Mouse (Mus musculus) hindbrain, postnatal 0 days (tissue): ENCODE data around the gene Dip2b. TPM values are rescaled to one million over a fixed set of nuclear protein-coding genes. Genes with fewer than 3 reads are reported as not detected.

Source experiments
- ATAC-seq: fragments of 200-750 bp; cut with Nextera tagmentation; 2 replicates; pipeline ENCODE4 v1.8.0; 2017; ENCODE audit warnings: mild to moderate bottlenecking, moderate TSS enrichment, moderate library complexity
- DNase-seq: peaks from one replicate; pipeline ENCODE4 v3.0.0-alpha.2; 2015; ENCODE audit warnings: low spot score
- H3K27ac ChIP-seq: fragments of 300-500 bp; sonication (generic); 2 replicates; pipeline ENCODE4 v1.5.1; 2014; ENCODE audit warnings: mild to moderate bottlenecking
- H3K27me3 ChIP-seq: fragments of 300-500 bp; sonication (generic); 2 replicates; pipeline ENCODE4 v1.6.1; 2014; ENCODE audit warnings: low read length, mixed read lengths; ENCODE audit not compliant: insufficient read depth
- H3K36me3 ChIP-seq: fragments of 300-500 bp; sonication (generic); 2 replicates; pipeline ENCODE4 v1.6.1; 2014; ENCODE audit warnings: low read length, mixed read lengths; ENCODE audit not compliant: insufficient read depth
- H3K4me1 ChIP-seq: fragments of 300-500 bp; sonication (generic); 2 replicates; pipeline ENCODE4 v1.6.1; 2014; ENCODE audit warnings: antibody characterized with exemption, low read length, mixed read lengths; ENCODE audit not compliant: insufficient read depth
- H3K4me2 ChIP-seq: fragments of 300-500 bp; sonication (generic); 2 replicates; pipeline ENCODE4 v1.6.1; 2014; ENCODE audit warnings: low read depth, mild to moderate bottlenecking, low read length, moderate library complexity, mixed read lengths
- H3K4me3 ChIP-seq: fragments of 300-500 bp; sonication (generic); 2 replicates; pipeline ENCODE4 v1.5.1; 2014; ENCODE audit warnings: low read length
- H3K9ac ChIP-seq: fragments of 300-500 bp; sonication (generic); replicated peaks from 2 replicates; pipeline ENCODE4 v1.6.1; 2014; ENCODE audit warnings: mild to moderate bottlenecking, low read length, moderate library complexity, mixed read lengths
- H3K9me3 ChIP-seq: fragments of 300-500 bp; sonication (generic); 2 replicates; pipeline ENCODE4 v1.6.1; 2016; ENCODE audit warnings: low read length, mixed read lengths
- CTCF ChIP-seq: IDR thresholded peaks from 2 replicates; pipeline ENCODE4 v1.5.1; 2016; ENCODE audit warnings: antibody characterized with exemption, control low read depth, low read depth
- whole genome bisulfite sequencing: fragments of 180-500 bp; shearing (Covaris S2); extraction: QIAGEN DNeasy Blood & Tissue Kit; methylation state at CpG from one replicate; pipeline ENCODE4 v1.1.7; 2014; 5-methylcytosine and 5-hydroxymethylcytosine counted together
- polyA plus RNA-seq: library from polyadenylated mRNA; unstranded; fragments of >200 nt; fragmentation: Nextera tagmentation; extraction: Ambion mirVana; gene quantifications from 2 replicates; pipeline ENCODE4 v1.2.1, GENCODE M21; 2015
- total RNA-seq: library from RNA; depleted of rRNA; stranded (reverse); fragments of >200 nt; gene quantifications from 2 replicates; pipeline ENCODE4 v1.2.3, GENCODE M21; 2014

Dip2b gene
- total and polyA plus RNA-seq, 2 experiments from 2014 or later, result 11.9 to 44.7 TPM

DNA sequence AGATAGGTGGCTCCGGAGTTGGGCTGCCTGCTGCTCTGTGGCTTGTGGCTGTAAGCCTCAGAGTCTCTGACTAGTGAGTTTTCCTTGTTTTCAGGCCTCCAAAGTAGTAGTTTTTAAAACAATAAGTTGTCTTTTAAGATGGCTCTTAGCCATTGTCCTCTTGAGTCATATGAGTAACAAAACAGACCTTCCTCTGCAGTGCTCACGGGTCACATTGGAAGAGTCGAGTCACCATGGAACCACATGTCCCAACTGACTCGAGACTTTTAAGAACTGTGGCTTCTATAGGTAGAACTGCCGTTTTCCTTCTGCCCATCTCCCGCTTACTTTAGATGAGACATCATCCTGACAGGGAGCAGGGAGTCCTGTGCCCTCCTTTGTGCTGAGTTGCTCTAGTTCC lies 198.5 kb downstream of the Dip2b start:
- WGBS, result 88% methylated on average over 6 of the region's 6 CpGs
- Histone ChIP-seq H3K4me3 (no peak overlapping the region), H3K4me1 (no peaks in the 10 kb centered on the region), H3K9me3 (no peaks in the 10 kb centered on the region), H3K9ac (no peak overlapping the region), H3K27me3 (no peaks in the 10 kb centered on the region), H3K4me2 (no peak overlapping the region), H3K27ac (no peak overlapping the region), H3K36me3 (peaks cover 16% of the 10 kb centered on the region; the same call in 1 of the 2 replicates)
- no peak for ATAC-seq
- no peak for TF ChIP-seq CTCF
- DNase-seq, result no peak

DNA sequence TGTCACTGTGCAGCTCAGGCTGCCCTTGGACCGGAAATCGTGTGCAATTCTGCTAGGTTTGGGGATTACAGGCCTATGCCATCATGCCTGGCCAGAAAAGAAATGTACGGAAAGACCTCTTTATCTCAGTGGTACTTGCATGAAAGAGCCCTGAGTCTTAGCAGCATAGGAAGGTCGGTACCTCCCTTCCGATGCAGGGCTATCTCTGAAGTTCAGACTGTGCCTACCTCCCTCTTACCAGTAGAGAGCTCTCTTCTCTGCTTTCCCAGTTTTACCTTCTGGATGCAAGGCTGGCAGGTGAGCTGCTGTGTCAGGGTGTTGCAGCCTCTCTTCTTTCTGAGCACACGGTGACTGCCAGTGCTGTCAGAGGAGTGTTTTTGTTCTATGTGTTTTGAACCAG lies 203.3 kb downstream of the Dip2b start:
- 91% methylated on average over 6 of the region's 6 CpGs for WGBS
- ATAC-seq, result no peak
- H3K36me3 ChIP-seq, result peaks cover 15% of the 10 kb centered on the region; the same call in 1 of the 2 replicates
- no peak overlapping the region for H3K4me2 ChIP-seq
- no peaks in the 10 kb centered on the region for H3K27me3 ChIP-seq
- TF ChIP-seq CTCF, result no peak
- no peaks in the 10 kb centered on the region for H3K9me3 ChIP-seq
- no peaks in the 10 kb centered on the region for H3K4me1 ChIP-seq
- DNase-seq, result no peak
- no peak overlapping the region for H3K4me3 ChIP-seq
- no peak overlapping the region for H3K27ac ChIP-seq
- H3K9ac ChIP-seq, result no peak overlapping the region

DNA sequence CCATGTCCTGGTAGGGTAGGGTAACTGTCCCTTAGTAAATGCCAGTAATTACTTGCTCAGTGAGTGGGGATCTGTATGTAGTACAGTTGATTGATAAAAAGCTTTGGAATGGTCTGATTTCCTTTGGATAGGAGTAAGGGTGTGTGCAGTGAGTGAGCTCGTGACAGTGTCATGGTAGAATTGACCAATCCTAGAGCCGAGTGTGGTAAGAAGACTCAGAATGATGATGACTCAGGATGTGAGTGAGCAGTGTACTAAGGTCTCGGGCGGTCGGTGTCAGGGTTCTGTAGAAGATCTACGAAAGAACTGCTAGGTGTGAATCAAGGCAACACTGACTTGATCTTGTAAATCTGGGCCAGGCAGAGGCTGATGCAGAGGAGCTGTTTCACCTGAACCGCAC lies 207.5 kb downstream of the Dip2b start:
- ATAC-seq (no peak), DNase-seq (no peak)
- Histone ChIP-seq H3K4me2 (no peak overlapping the region), H3K27me3 (no peaks in the 10 kb centered on the region), H3K9me3 (no peaks in the 10 kb centered on the region), H3K4me3 (no peak overlapping the region), H3K4me1 (no peaks in the 10 kb centered on the region), H3K36me3 (peaks cover 36% of the 10 kb centered on the region; the same call in 1 of the 2 replicates), H3K9ac (no peak overlapping the region), H3K27ac (no peak overlapping the region)
- WGBS, result 96% methylated on average over 7 of the region's 7 CpGs
- TF ChIP-seq CTCF, result no peak

DNA sequence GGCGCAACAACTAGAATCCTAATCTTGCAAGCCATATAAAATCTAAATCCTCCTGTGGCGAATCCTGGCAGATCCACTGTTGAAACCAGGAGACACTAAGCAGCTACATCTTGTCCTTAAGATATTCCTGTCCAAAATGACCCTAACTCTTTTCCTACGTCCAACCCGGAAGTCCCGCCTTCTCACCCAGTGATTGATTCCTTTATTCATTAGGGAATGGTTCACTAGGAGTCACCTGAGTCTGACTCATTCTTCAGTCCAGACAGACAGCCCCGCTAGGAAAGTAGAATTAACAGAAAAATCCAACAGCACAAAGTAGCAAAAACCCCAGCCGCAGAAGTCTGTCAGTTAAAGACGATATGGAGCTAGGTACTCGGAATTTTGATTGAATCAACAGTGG lies 208.8 kb downstream of the Dip2b start:
- Histone ChIP-seq H3K9ac (no peak overlapping the region), H3K9me3 (no peaks in the 10 kb centered on the region), H3K4me2 (no peak overlapping the region), H3K4me1 (no peaks in the 10 kb centered on the region), H3K27me3 (no peaks in the 10 kb centered on the region), H3K4me3 (no peak overlapping the region), H3K36me3 (peaks cover 39% of the 10 kb centered on the region; the same call in 1 of the 2 replicates), H3K27ac (no peak overlapping the region)
- DNase-seq (no peak), ATAC-seq (no peak)
- TF ChIP-seq CTCF, result no peak
- 93% methylated on average over 9 of the region's 9 CpGs for WGBS

DNA sequence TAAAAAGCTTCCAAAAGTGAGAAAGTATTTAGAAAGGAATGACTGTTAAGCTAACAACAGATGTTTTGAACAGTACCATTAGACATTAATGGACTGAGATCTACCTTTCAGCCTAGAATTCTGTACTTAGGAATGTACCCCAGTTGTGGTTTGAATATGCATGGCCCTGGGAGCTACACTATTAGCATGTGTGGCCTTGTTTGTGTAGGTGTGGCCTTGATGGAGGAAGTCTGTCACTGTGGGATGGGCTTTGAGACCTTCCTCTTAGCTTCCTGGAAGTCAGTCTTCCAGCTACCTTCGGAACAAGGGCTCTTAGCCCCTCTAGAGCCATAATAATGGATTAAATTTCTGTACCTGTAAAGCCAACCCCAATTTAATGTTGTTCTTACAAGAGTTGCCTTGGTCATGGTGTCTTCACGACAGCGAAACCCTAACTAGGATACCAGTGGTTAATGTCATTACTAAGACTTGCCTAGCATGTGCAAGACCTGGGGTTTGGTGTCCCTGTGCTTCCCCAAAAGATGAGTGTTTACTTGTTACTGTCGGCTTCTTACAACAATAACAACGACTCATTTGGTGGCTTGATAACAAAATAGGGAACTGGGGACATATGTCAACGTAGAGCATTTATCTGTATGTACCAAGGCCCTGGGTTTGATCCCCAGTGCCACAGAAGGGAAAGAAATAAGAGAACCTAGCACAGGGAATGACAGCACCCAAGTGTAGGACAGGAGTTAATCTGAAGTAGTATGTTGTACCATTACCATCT lies 210.4 kb downstream of the Dip2b start:
- Histone ChIP-seq H3K4me2 (no peak overlapping the region), H3K4me3 (no peak overlapping the region), H3K9me3 (no peaks in the 10 kb centered on the region), H3K36me3 (peaks cover 49% of the 10 kb centered on the region; the same call in 1 of the 2 replicates), H3K9ac (no peak overlapping the region), H3K4me1 (no peaks in the 10 kb centered on the region), H3K27ac (no peak overlapping the region), H3K27me3 (no peaks in the 10 kb centered on the region)
- WGBS, result 95% methylated on average over 6 of the region's 6 CpGs
- DNase-seq (no peak), ATAC-seq (no peak)
- no peak for TF ChIP-seq CTCF

DNA sequence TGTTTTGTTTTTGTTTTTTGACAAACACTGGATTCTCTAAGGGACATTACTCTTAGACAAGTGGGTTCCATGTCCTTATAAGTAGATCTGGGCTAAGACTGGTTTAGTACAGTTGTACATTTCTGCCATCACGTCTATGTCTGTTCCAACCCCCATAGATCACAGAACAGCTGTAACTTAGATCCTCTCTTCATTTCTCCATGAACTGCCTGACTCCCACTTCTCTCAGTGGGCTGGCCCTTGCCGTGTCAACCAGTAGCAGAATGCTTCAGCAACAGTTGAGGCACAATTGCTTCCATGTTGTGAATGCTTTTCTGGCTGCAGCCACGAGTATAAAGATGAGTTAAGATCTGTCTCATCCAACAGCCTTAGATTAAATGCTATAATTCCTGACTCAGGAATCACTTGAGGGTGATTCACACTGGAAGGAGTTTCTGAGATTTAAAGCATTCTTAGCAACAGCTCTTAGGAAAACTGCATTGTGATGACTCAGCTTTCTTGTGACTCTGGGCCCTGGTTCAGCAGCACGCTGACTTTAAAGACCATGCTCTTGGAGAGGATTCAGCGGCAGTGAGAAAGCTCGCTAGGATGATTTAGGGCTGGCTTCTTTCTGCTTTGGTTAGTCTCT lies 212.8 kb downstream of the Dip2b start:
- no peak for TF ChIP-seq CTCF
- Histone ChIP-seq H3K36me3 (peaks cover 59% of the 10 kb centered on the region), H3K4me1 (no peaks in the 10 kb centered on the region), H3K27me3 (no peaks in the 10 kb centered on the region), H3K27ac (no peak overlapping the region), H3K9me3 (no peaks in the 10 kb centered on the region), H3K4me2 (no peak overlapping the region), H3K9ac (no peak overlapping the region), H3K4me3 (no peak overlapping the region)
- WGBS, result 85% methylated on average over 6 of the region's 6 CpGs
- ATAC-seq (no peak), DNase-seq (no peak)

DNA sequence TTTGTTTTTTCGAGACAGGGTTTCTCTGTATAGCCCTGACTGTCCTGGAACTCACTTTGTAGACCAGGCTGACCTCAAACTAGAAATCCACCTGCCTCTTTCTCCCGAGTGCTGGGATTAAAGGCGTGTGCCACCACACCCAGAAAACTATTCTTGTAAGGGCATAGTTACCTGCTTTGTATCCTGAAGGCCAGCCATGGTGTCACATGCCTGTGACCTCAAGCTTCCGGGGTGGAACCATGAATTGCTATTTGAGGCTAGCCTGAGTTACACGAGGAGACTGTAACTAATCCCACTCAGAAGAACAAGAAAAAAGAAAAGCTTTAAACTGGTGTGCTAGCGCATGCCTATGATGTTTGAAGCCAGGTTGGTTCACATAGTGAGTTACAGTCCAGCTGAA lies 217.9 kb downstream of the Dip2b start:
- no peak overlapping the region for H3K4me3 ChIP-seq
- peaks cover 44% of the 10 kb centered on the region for H3K36me3 ChIP-seq
- H3K9ac ChIP-seq, result no peak overlapping the region
- H3K9me3 ChIP-seq, result no peaks in the 10 kb centered on the region
- DNase-seq, result no peak
- no peak overlapping the region for H3K27ac ChIP-seq
- H3K27me3 ChIP-seq, result no peaks in the 10 kb centered on the region
- no peak for TF ChIP-seq CTCF
- H3K4me1 ChIP-seq, result no peaks in the 10 kb centered on the region
- no peak overlapping the region for H3K4me2 ChIP-seq
- ATAC-seq, result no peak
- 92% methylated on average over 6 of the region's 6 CpGs for WGBS
